Mouse (Mus musculus) embryo, embryonic 11 days (tissue): ENCODE data around the gene Pitpnm2.
"Not testable (repeated sequence)": the region's sequence is repeated elsewhere in the genome, so short reads cannot be mapped to it uniquely, and the experiment has no call there.

Source experiments
- DNase-seq: peaks from one replicate; pipeline ENCODE4 v3.0.0-alpha.2; 2015

Pitpnm2 gene

DNA sequence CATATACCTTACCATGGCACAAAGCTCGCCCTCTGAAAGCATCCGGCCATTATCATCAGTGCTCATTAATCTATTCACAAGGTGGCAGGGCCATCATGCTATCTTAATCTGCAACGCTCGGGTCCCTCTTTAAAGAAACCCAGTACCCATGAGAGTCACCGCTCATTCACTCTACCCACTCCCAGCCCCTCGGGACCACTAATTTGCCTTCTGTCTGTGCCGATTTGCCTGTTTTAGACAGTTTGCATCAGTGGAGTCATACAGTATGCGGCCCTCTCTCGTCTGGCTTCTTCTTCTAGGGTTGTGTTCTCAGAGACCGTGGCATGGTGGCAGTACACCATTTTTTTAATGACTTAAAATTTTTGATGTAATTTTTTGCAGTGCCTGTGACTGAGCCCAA lies 30.1 kb downstream of the Pitpnm2 start:
- no peak for DNase-seq

DNA sequence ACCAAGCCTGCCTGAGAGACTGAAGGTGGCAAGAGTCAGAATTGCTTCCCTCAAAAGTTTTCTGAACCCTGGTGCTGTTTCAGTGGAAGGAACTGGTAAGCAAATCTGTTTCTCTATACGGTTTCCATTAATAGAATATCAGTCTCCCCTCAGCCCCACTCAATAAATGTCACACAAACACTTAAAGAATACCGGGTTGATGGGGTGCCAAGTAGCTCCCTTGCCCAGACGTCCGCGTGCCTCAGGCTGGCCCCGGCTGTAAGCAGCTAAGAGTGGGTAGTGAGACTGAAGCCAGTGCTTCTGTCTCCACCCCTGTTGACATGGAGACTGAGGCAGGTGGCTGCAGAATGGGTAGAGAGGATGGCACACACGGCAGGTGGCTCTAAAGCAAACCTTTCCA lies 30.6 kb downstream of the Pitpnm2 start:
- DNase-seq = no peak

DNA sequence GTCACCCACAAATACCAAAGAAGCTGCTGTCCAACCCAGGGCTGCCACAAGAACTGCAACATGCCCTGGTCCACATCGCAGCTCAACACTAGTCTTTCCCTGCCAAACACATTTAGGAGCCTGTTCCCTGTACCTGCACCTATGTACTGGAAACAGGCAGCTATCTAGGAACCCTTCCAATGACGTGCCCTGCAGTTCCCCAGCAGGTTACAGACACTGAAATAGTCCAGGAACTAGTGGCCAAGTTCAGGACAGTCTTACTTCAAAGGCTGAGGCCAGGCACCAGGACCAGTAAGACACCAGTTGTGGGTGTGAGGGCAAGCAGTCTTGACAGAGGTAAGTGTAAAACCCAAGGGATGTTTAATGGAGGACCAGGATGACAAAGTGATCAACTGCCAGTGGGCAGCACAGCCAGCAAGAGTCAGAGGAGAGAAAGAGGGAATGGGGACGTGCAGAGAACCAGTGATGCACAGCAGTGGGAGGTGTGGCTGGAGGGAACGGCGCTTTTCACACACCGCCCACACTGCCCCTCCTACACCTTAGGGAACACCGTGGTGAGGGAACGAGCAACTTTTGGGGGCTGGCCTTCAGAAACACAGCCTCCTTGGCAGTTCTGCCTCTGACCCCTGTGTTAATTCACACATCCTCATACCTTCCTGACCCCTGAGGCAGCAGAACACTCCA lies 31.9 kb downstream of the Pitpnm2 start:
- DNase-seq = no peak

DNA sequence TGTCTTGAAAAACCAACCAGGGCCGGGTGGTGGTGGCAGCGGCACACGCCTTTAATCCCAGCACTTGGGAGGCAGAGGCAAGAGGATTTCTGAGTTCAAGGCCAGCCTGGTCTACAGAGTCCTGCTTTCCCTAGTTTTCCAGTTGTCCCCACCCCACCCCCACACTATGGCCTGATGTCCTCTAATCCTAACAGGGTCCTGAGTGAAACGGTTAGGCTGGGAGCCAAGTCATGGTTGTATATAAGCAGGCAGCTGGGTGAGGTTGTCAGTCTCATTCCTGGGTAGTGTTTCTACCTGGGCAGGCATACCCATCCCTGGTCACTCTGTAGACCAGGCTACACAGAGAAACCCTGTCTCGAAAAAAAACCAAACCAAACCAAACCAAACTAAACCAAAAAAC lies 32.5 kb downstream of the Pitpnm2 start:
- not testable (repeated sequence) for DNase-seq

DNA sequence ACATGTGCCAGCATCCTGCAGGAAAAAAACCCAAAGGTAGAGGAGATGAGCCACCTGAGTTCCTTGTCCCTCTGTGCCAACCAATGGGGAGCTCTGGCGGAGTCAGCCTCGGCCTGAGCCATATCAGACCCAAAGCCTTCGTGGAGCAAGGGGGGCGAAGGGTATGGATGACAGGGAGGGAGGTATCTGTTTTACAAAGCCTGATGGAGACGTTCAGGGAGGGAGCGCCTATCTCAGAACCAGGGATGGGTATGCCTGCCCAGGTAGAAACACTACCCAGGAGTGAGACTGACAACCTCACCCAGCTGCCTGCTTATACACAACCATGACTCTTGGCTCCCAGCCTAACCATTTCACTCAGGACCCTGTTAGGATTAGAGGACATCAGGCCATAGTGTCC lies 33.2 kb downstream of the Pitpnm2 start:
- DNase-seq = no peak

DNA sequence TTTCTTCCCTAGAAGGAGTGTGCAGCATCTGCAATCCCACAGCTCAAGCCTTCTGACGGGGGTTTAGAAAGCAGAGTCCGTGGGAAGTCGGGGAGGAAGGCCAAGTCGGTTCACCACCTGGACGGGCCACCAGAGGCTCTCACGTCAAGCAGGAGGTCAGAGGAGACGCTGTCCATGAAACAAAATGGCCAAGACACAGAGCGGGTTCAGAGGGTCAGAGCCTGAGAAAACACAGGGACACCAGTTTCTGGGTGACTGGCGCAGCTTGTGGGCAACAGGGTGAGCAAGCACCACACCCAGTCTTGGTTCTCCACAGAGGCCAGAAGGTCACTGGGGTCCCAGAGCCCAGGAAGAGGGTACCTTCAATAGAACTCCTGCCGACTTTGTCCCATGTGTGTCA lies 33.9 kb downstream of the Pitpnm2 start:
- no peak for DNase-seq

DNA sequence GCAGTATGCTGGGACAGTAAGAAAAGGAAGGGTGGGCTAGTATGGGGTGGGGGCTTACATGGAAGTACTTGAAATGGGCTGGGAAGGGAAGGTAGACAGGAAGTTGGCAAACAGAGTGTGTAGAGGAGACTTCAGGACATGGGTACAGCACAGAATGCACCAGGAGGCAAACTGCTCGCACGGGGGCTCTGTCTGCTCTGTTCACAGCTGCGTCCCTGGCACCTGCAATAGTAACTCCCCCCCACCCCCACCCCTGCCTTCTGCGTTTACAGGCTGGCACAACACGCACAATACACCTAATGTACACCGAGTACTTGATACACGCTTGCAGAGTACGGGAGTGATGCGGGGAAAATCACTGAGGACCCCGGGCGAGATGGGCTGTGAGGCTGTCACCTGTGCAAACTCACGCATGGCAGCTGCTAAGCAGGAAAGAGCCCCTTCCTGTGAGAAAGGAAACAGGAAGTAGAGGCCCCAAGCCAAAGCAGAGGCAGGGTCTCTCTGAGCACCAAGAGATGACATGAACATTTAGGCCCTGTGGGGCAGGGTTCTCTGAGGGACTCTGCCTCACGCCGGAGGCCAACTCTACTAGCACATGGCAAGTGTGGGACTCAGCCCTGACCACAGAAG lies 34.9 kb downstream of the Pitpnm2 start:
- DNase-seq = no peak

DNA sequence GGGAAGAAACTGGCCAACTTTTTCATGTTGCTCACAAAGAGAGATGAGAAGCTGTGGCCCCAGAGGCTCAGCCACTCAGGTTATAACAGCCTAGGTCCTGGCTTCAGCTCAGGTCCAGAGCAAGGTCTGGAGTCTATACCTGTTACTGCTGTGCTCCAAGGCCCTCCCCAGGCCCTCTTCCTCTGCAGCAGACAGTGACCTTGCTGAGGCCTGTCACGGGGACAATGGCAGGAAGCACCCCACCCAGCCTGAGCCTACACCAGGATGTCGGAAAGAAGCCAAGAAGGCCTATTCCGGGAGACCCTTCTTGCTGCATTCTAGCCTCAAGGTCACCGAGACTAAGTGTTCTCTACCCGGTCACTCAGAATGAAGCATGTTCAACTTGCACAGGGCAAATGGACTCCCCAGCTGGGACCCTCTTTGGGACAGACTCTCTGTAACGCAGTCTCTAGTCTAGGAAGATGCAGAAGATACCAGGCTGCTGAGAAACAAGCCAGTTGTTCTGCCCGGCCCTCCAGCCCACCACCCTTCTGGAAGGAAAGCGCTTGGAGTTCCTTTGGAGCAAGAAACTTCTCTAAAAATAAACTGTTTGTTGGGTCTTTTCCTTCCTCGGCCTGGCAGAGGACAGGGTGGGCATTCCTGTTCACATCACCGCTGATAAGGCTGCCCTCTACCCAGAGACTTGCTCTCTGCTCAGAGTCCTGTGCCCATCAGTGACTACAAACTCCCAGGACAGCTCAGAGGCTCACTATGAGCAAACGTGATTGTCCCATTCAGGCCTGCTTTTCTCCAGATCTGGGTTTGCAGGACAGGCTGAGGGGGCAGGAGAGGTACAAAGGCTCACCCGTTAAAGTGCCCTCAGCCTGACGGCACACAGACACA lies 35.7 kb downstream of the Pitpnm2 start:
- DNase-seq = no peak

DNA sequence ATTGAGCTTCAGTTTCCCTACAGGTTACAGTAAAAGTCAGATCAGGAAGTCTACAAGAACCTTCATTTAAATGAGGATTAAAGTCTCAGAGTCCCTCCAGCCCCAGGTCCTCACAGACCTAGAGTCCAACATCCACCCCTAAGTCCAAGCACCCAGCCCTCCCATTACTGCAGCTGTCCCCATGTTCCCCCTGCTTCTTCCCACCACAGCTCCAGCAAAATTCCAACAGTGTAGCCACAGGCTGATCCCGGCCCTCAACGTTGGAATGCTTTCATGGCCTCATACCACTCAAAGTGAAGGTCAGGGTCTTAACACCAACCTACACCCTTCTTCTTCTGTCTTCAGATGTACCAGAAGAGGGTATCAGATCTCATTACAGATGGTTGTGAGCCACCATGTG lies 37.9 kb downstream of the Pitpnm2 start:
- no peak for DNase-seq

DNA sequence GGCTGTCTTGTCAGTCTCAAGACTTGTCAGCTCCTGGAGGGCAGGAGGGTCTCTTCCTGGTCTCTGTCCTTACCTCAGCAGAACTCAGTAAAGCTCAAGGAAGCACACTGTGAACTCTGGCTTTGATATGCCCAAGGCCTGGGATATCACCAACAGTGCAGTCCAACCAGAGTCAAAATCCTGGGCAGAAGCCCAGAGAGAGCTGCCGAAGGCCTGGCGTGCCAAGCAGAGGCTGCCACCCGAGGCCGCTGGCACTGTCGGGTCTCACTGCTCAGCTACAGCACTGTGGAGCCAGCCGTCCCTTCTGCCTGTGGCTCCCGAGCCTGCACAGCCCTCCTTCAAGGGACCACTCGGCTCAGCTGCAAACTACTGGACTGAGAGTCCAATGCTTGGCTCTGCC lies 38.3 kb downstream of the Pitpnm2 start:
- no peak for DNase-seq

DNA sequence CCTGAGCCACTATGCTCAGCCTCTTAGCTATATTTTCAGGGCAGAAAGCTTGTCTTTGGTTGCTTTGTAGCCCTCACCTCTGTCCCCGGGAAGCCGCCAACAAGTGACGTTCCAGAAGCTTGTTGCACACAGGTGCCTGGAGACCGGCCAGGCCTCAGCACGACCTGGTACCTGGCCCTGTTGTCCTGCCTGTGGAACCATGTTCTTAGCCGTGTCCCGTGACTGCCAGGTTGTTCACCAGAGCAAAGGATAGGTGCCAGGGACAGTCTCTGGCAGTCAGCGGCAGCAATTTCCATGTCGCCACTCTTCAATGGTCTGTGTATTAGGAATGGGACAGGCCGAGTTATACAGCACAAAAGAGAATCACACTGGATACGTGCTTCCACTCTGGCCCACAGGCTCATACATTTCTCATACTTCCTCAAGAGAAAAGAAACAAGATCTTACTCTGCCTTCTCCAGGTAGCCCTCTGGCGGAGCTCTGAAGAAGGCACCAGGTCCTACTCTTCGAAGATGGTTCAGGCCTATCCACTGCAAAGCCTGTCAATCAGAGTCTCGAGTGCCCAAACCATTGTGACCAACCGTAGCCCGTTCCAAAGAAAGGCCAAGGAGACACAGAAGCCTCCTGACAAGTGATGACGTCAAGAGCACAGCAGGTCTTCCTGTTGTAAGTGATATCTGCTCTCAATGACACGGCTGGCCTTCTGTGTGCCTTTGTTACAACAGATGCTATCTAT lies 39.1 kb downstream of the Pitpnm2 start:
- peak; percentile 42 for DNase-seq

DNA sequence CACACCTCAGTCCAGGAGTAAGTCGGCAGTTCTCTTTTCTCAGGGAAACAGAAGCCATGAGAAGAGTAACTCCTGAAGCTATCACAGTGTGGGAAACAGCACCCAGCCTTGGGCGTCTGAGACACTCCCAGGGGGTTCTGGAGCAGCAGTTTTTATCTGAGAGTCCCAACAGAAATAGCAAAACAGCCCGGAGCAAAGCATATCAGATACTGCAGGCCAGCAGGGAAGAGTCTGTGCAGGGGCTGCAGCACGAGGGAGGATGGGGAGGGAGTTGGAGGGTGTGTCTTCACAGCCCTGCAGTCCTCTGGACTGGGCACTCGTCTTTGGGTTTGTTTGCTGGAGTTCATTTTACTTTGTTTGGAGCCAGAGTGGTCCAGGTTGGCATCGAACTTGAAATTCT lies 39.7 kb downstream of the Pitpnm2 start:
- DNase-seq = no peak

DNA sequence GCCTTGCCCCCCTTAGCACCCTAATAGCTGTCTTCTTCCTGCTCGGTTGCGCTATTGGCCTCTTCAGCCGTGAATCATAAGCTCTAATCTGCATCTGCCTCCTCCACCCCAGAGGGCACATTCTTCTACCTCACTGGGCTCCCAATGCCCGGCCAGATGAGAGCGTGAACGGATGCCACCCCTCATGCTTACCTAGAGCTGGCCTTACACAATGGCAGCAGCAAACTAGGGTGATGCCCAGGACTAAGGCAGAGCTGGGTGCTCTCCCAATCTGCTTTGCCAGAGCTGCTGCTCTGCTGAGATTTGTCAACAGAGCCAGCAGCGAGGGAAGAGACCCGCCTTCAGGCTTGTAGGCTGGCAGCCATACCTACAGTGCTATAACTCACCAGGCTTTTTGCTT lies 41.5 kb downstream of the Pitpnm2 start:
- DNase-seq = no peak

DNA sequence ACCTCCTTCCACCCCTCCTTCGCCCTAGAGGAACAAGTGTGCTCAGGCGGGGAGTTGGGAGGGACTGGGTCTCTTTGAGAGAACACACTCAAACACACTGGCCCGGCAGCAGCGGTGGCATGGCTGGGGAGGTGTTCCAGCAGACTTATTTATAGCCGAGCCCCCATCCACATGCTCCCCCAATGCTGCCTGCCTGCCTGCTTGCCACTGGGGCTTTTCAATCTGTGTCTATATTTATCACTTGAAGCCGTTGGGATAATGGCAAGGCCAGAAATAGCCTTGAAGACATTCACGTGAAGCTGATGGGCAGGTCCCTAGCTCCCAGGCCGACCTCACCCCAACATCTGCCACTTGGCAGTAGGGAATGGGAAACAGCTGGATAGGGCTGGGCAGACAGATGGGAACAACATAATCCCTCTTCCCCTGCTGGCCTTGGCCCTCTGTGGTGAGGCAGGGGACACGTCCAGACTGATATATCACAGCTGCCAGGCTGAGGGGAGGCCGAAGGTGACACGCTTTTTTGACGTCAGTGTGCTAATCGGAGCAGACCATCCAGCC lies 43.0 kb downstream of the Pitpnm2 start:
- DNase-seq = peak; percentile 54

DNA sequence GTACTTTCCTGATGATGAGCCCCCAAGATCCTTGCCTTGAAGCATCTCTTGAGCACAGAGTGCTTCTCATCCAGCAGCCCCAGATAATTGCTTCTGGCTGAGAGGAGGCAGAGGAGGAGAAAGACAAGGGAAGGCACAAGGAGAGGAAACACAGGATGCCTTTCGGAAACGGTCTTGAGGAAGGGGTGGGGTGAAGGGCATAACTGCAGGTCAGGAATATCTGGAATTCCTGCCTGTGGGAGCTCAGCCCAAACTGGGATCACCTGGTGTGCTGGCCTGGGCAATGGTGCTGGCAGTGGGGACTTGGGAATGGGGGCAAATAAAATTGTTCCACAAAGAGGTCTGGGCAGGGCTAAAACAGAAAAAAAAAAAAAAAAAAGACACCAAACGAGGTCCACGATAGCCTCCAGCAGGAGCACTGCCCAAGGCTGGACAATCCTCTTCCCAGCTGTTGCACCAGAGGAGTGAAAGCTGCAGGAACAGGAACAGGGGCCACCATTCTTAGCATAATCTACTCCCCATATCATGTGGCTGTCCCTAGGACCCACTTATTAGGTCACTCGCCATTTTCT lies 43.7 kb downstream of the Pitpnm2 start:
- no peak for DNase-seq

DNA sequence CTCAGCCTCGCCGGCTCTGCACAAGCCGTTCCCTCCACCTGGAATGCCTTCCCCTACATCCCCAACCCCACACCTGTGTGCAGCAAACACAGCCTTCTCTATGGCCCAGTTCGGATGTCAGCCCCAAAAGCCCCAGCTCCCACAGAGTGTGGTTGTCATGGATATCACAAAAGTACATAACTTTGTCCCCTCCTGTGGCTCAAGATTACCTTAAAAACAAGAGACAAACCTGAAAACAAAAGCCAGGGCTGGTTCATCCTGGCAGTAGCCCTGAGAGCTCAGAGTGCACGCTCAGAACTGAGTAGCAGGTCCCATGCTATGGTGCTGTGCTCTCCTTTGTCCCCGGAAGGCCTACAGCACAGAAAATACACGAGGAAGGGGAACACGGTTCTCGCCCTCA lies 44.3 kb downstream of the Pitpnm2 start:
- no peak for DNase-seq

DNA sequence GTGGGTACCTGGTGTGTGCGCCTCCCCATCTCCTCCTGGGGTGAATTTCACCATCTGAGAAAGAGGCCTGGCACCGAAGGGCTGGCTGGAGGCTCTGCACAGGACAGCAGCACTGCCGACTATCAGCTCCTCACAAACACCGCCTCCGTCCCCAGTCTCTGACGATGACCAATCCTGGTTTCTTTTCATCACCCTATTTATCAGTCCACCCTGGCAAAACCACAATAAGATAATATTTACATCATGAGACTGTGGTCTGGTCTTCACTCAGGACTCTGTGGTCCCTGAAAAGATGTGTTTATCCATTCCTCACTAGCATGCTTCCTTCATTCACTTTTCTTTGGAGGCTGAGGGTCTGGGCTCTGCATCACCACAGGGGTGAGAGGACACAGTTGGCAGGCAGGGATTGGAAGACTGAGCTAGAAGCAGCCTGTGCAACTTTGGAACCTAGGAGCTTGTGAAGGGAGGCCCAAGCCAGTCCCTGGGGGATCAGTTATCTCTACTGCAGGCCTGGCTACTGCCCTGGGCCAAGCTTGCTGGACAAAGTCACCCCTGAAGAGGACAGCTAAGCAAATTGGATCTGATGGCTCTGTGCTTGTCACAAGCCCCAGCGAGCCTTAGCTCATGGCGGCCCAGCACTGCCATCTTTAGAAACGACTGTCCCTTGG lies 45.3 kb downstream of the Pitpnm2 start:
- DNase-seq = no peak

DNA sequence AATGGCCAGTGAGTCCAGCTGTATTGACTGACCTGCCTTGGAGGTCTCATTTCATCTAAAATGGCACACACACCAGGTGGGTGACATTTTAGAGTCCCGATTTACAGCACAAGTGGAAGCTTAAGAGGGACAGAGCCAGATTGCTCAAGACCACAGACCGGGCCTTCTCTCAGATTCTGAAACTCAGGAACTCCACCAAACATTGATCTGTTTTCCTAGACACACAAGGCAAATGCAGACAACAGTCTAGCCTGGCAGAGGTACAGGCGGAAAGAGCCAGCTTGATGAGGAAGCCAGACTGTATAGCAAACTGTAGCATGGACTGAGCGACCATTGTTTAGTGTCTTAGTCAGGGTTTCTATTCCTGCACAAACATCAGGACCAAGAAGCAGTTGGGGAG lies 46.3 kb downstream of the Pitpnm2 start:
- DNase-seq = no peak

DNA sequence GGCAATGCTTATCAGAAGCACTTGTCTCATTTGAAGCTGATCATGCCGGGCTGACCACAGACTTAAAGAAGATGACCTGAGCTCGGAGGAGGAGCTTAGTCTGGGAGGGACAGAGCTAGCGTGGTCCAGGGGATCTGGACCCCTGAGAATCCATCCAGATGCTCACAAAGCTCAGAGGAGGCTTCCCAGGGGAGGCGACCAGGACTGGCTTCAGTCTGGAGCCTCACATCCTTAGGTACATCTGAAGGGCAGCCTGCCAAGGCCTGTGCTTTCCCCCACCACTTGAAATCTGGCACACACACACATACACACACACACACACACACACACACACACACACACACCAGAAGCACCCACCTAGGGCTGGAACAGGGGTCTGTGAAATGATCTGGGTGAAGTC lies 47.5 kb downstream of the Pitpnm2 start:
- no peak for DNase-seq

DNA sequence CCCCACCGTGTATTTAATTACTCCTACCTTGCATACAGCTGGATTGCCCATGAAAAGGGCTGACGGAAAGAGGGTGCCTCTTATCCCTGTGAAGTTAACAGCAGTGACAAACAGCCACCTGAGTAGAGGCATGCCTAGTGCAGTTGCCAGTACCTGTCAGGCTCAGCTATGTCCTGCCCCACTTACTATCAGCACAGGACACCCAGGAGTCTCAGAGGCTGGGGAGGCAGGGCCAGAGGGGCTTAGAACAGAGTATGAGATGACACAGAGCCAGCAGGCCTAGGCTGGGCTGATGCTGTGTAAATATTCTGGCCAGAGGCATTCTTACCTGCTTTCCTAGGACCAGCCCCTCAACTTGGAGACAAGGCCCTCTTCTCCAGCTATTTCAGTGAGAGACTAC lies 48.0 kb downstream of the Pitpnm2 start:
- DNase-seq = no peak

DNA sequence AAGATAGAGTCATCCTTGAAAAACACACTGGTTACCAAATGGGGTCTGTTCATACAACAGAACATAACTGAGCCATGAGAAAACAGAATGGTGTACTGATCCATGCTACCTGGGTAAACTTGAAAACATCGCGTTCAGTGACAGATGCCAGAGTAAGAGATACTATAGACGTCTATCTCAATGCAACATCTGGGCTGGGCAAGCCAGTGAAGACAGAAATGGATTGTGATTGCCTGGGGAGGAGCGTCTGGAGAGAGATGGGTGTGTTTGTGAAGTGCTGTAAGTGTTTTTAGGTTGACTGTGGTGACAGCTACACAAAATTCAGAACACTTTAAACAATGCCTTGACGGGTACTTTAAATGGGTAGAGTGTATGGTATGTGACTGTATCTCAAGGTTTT lies 48.7 kb downstream of the Pitpnm2 start:
- DNase-seq = no peak

DNA sequence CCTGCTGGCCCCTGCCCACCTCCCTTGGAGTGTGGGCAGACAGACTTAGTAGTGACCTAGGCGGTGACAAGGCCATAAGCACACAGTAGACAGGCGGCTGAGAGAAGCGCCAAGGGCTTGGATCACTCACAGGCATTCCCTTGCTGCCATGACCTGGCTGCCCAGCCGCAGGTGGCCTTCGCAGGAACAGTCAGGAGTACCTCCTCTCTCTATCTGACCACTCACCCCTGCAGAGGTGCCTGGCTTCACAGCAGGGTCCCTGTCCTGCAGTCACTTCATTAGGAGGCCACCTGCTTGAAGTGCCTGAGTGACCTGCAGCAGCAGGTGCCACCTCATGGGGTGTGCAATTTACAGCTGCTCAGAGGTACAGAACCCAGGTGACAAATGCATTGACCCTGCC lies 50.4 kb downstream of the Pitpnm2 start:
- DNase-seq = no peak
